Mouse (Mus musculus) ES-E14 (cell line): ENCODE measurements around the gene Hoxc11. TPM values are rescaled to one million over a fixed set of nuclear protein-coding genes. Genes with fewer than 3 reads are reported as not detected.

ENCODE experiments used
- DNase-seq: peaks from one replicate; pipeline ENCODE4 v3.0.0-alpha.2; 2013; ENCODE audit warnings: low read depth, low spot score
- H3K27ac ChIP-seq: 2 replicates; pipeline ENCODE4 v1.5.1; 2012; ENCODE audit warnings: low read depth, mild to moderate bottlenecking, low read length, moderate library complexity, mixed read lengths; ENCODE audit not compliant: poor library complexity, insufficient read depth, severe bottlenecking
- H3K36me3 ChIP-seq: 2 replicates; pipeline ENCODE4 v1.6.1; 2012; ENCODE audit warnings: mild to moderate bottlenecking, low read length, moderate library complexity, mixed read lengths; ENCODE audit not compliant: control insufficient read depth, poor library complexity, insufficient read depth, severe bottlenecking
- H3K4me1 ChIP-seq, 2 experiments: fragments of 150-350 bp in 1 of 2; sonication (generic) in 1 of 2; 2 replicates each; pipeline ENCODE4 v1.6.1; 2012; ENCODE audit warnings: low read length in 2 of 2, mild to moderate bottlenecking in 1 of 2, mixed read lengths in 1 of 2; ENCODE audit not compliant: control insufficient read depth in 2 of 2, insufficient read depth in 2 of 2, poor library complexity in 1 of 2
- H3K4me3 ChIP-seq, 2 experiments: fragments of 150-350 bp in 1 of 2; sonication (generic) in 1 of 2; 2 replicates each; pipeline ENCODE4 v1.5.1; 2012; ENCODE audit warnings: low read length in 2 of 2, low read depth in 1 of 2, mild to moderate bottlenecking in 1 of 2, mixed read lengths in 1 of 2; ENCODE audit not compliant: insufficient read depth in 1 of 2, poor library complexity in 1 of 2, severe bottlenecking in 1 of 2
- H3K9ac ChIP-seq: 2 replicates; pipeline ENCODE4 v1.6.1; 2012; ENCODE audit warnings: low read depth, mild to moderate bottlenecking, low read length, mixed read lengths; ENCODE audit not compliant: poor library complexity, insufficient read depth, severe bottlenecking
- H3K9me3 ChIP-seq: fragments of 150-350 bp; sonication (generic); 2 replicates; pipeline ENCODE4 v1.6.1; 2012; ENCODE audit warnings: low read depth, mild to moderate bottlenecking, low read length; ENCODE audit not compliant: control insufficient read depth, insufficient read depth
- CHD2 ChIP-seq: IDR thresholded peaks from 2 replicates; pipeline ENCODE4 v1.6.1; 2014; ENCODE audit warnings: mild to moderate bottlenecking, low read depth, low read length, inconsistent platforms
- HCFC1 ChIP-seq: IDR thresholded peaks from 2 replicates; pipeline ENCODE4 v1.6.1; 2012; ENCODE audit warnings: low read length, inconsistent platforms, borderline replicate concordance; ENCODE audit not compliant: insufficient read depth
- MAFK ChIP-seq: IDR thresholded peaks from 2 replicates; pipeline ENCODE4 v1.6.1; 2014; ENCODE audit warnings: mild to moderate bottlenecking, low read depth, low read length, inconsistent platforms; ENCODE audit not compliant: insufficient read depth
- ZC3H11A ChIP-seq: IDR thresholded peaks from 2 replicates; pipeline ENCODE4 v1.6.1; 2012; ENCODE audit warnings: low read depth, mild to moderate bottlenecking, inconsistent platforms, low read length, borderline replicate concordance
- ZNF384 ChIP-seq: IDR thresholded peaks from 2 replicates; pipeline ENCODE4 v1.6.1; 2012; ENCODE audit warnings: low read depth, low read length, inconsistent platforms
- in situ Hi-C, 2 experiments: fragments of 600-800 bp; cut with MboI; formaldehyde crosslinking; loops; one replicate each; pipeline ENCODE4 v1.15.1; 2025; ENCODE audit warnings: low sequenced_read_pairs in 2 of 2, inconsistent platforms in 1 of 2; ENCODE audit not compliant: unreplicated experiment in 2 of 2
- total RNA-seq: library from RNA; depleted of rRNA; stranded (reverse); fragments of 300-350 nt; gene quantifications from 2 replicates; pipeline ENCODE4 v1.2.3, GENCODE M21; 2012; rRNA removed

Hoxc11 gene
- total RNA-seq: not detected in 2 replicates

DNA sequence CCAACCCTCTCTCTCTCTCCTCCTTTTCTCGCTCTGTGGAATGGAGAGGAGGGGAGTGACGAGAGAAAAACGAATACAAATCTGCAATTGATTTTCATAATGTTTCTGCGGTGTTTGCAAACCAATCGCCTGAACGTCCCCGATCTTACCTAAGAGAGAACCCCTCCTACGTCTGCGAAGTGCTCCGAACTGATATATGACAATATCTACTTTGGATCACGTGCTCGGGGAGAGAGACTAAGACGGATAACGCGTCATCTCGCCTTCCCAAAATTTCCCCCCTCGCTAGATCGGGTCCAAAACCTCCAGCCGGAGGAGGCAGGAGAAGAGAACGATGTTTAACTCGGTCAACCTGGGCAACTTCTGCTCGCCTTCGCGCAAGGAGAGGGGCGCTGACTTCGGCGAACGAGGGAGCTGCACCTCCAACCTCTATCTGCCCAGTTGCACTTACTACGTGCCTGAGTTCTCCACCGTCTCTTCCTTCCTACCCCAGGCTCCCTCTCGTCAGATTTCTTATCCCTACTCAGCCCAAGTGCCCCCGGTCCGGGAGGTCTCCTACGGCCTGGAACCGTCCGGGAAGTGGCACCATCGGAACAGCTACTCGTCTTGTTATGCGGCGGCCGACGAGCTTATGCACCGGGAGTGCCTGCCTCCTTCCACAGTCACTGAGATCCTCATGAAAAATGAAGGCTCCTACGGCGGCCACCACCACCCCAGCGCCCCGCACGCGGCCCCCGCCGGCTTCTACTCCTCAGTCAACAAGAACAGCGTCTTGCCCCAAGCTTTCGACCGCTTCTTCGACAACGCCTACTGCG, at the start of gene Hoxc11:
Hoxc11 (plus strand) TSS at position 236 of the 815 bp plus-strand sequence.
- no peaks in the 10 kb centered on the region for H3K36me3 ChIP-seq
- TF ChIP-seq MAFK (no peak), HCFC1 (0 out of 2 replicates have a peak, but pooled peaks have one; percentile 39)
- H3K4me1 ChIP-seq: peaks cover 0 to 6% of the 10 kb centered on the region in 2 experiments; a peak in 1 of 4 replicates
- no peak for DNase-seq
- H3K9ac ChIP-seq: no peak within 1 kb of the TSS
- in situ Hi-C loops: no loop called here
- no peaks in the 10 kb centered on the region for H3K9me3 ChIP-seq
- no peak within 1 kb of the TSS for H3K27ac ChIP-seq
- H3K4me3 ChIP-seq: peak within 1 kb of the TSS in 1 of 2 experiments; percentile 15; a peak in 2 of 4 replicates

DNA sequence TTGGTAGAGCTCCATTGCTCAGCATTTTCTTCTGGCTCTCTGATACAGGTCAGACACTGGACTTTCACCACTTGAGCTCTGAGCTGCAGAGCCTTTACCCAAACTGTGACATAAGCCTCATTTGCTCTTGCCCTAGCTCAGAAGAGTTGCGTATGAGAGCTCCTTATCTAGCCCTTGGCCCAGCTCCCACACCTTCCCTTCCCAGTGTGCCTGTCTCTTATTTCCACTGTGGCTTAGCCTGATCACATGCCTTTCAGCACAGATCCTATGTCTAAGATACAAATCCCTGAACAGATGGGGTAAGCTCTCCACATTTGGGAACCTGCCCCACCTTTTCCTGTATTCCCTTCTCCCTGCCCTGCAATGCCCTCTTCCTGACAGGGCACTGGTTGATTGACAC, 49.3 kb upstream of the Hoxc11 start:
- Histone ChIP-seq H3K9ac (no peak overlapping the region), H3K36me3 (no peaks in the 10 kb centered on the region), H3K9me3 (no peaks in the 10 kb centered on the region), H3K27ac (no peak overlapping the region), H3K4me1 (no peaks in the 10 kb centered on the region), H3K4me3 (no peak overlapping the region)
- in situ Hi-C loops: no loop called here
- DNase-seq: no peak
- TF ChIP-seq ZC3H11A: no peak
- no peak for TF ChIP-seq CHD2
- no peak for TF ChIP-seq ZNF384
- no peak for TF ChIP-seq MAFK
- no peak for TF ChIP-seq HCFC1

DNA sequence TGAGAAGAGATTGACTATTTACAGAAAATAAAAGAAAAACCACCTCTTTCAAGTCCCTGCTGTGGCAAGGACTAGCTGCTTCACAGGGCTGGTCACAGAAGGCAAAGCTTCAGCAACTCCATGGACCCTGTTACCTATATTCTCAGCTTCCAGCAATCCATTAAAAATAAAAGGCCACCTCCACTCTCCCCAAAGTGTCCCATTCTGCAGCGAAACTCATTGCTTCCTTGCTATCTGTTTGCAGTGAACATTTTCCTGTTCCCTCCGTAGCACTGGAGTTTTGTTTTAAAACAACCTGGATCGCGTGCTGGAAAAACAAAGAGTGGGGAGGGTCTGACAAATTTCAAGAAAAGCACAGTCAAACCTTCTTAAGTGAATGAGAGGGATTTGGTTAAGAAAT, 44.7 kb upstream of the Hoxc11 start:
- no peak overlapping the region for H3K27ac ChIP-seq
- H3K36me3 ChIP-seq: no peaks in the 10 kb centered on the region
- no peak overlapping the region for H3K4me3 ChIP-seq
- no peak overlapping the region for H3K9ac ChIP-seq
- DNase-seq: no peak
- no peak for TF ChIP-seq MAFK
- TF ChIP-seq ZC3H11A: no peak
- TF ChIP-seq CHD2: no peak
- TF ChIP-seq HCFC1: no peak
- no peak for TF ChIP-seq ZNF384
- peaks cover 0 to 1% of the 10 kb centered on the region in 2 experiments; a peak in 2 of 4 replicates for H3K4me1 ChIP-seq
- H3K9me3 ChIP-seq: no peaks in the 10 kb centered on the region
- in situ Hi-C loops: no loop called here

DNA sequence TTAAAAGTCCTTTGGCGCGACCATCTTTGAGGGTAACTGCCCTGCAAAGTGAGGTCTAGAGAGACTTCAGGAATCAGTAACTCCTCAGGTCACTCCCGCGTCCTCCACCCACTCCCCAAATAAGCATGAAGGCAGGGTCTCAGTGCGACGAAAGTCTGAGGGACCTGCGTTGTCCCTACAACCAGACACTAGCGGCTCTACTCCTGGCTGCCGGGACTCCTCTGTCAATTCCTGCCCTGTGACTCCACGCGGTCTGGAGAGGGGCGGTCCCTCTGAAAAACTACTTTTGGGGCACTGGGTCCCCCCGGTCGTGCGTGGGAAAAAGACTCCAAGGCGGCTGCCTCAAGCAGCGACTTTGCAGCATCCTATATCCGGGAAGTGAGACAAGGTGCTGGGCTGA, 44.2 kb upstream of the Hoxc11 start:
- Histone ChIP-seq H3K9me3 (no peaks in the 10 kb centered on the region), H3K27ac (no peak overlapping the region), H3K4me3 (peak overlapping the region; percentile 32 to 44; a peak in 3 of 4 replicates), H3K9ac (no peak overlapping the region), H3K4me1 (peaks cover 0 to 1% of the 10 kb centered on the region in 2 experiments; a peak in 2 of 4 replicates), H3K36me3 (no peaks in the 10 kb centered on the region)
- DNase-seq: no peak
- in situ Hi-C loops: no loop called here
- TF ChIP-seq HCFC1: no peak
- TF ChIP-seq ZNF384: no peak
- TF ChIP-seq ZC3H11A: no peak
- TF ChIP-seq MAFK: no peak
- TF ChIP-seq CHD2: no peak
